8 mouse cellular contexts compared by ENCODE assay signal in genomic region chr2:170154738-170155088, GRCm38 (mm10). TPM values are rescaled to one million over a fixed set of nuclear protein-coding genes. Genes with fewer than 3 reads are reported as not detected.
DNase-seq lines count a peak whose midpoint lies in the region; ATAC-seq and TF ChIP-seq lines count a peak whose summit lies in the region.

No protein-coding gene starts in this region.

- no peaks in the 10 kb centered on the region for H3K27me3 ChIP-seq in heart, embryonic 14.5 days (ENCODE audit: control insufficient read depth, insufficient read depth, low read length)
- no peaks in the 10 kb centered on the region for H3K27me3 ChIP-seq in G1E (ENCODE audit: insufficient read depth, low read length)
- peaks cover 6% of the 10 kb centered on the region; the same call in 1 of the 2 replicates for H3K27me3 ChIP-seq in hindbrain, embryonic 10.5 days (ENCODE audit: insufficient read depth, poor library complexity, severe bottlenecking)
- H3K27me3 ChIP-seq in midbrain, embryonic 10.5 days (ENCODE audit: low read depth, poor library complexity, severe bottlenecking) = peaks cover 32% of the 10 kb centered on the region

- H3K9me3 ChIP-seq in heart, embryonic 14.5 days (ENCODE audit: control insufficient read depth, low read length) = no peaks in the 10 kb centered on the region
- H3K9me3 ChIP-seq in G1E (replicated peaks) = no peaks in the 10 kb centered on the region
- H3K9me3 ChIP-seq in hindbrain, embryonic 10.5 days = no peaks in the 10 kb centered on the region
- no peaks in the 10 kb centered on the region for H3K9me3 ChIP-seq in midbrain, embryonic 10.5 days (replicated peaks)

- no peak for TF ChIP-seq CTCF in G1E (IDR thresholded peaks at IDR 0.05; ENCODE audit: low read depth, low read length)

- no peak for DNase-seq in heart, postnatal 14 days
- DNase-seq in G1E (ENCODE audit: low spot score) = no peak
- DNase-seq in hindbrain, embryonic 10.5 days (ENCODE audit: low spot score) = no peak
- no peak for DNase-seq in midbrain, embryonic 10.5 days (ENCODE audit: low spot score)
- no peak for DNase-seq in left cerebral cortex, adult 9 months (ENCODE audit: low spot score in 2 of 2)
- DNase-seq in embryo, embryonic 9.5 days (ENCODE audit: extremely low spot score) = no peak

- 8% methylated on average over 5 of the region's 5 CpGs for WGBS in heart, embryonic 14.5 days
- 10% methylated on average over 5 of the region's 5 CpGs for WGBS in hindbrain, embryonic 10.5 days
- 15% methylated on average over 5 of the region's 5 CpGs for WGBS in midbrain, embryonic 10.5 days

- H3K4me1 ChIP-seq in heart, embryonic 14.5 days (ENCODE audit: control insufficient read depth in 2 of 2, insufficient read depth in 2 of 2, low read length in 2 of 2) = peaks cover 17 to 34% of the 10 kb centered on the region in 2 experiments
- H3K4me1 ChIP-seq in G1E (ENCODE audit: insufficient read depth, low read depth, low read length) = peaks cover 69% of the 10 kb centered on the region
- H3K4me1 ChIP-seq in hindbrain, embryonic 10.5 days (replicated peaks) = peaks cover 32% of the 10 kb centered on the region
- peaks cover 37% of the 10 kb centered on the region for H3K4me1 ChIP-seq in midbrain, embryonic 10.5 days

- ATAC-seq in heart, embryonic 14.5 days (ENCODE audit: insufficient number of reproducible peaks, insufficient read depth, low FRiP score, low read depth) = no peak
- ATAC-seq in G1E (ENCODE audit: extremely low read depth, insufficient number of reproducible peaks, low FRiP score, poor library complexity, severe bottlenecking) = no peak
- ATAC-seq in erythroid progenitor cell, adult 5-6 weeks (replicated peaks; ENCODE audit: low FRiP score, poor library complexity, severe bottlenecking) = no peak

- H3K4me3 ChIP-seq in heart, embryonic 14.5 days (ENCODE audit: control insufficient read depth in 1 of 2, insufficient read depth in 1 of 2, low read depth in 1 of 2, low read length in 2 of 2) = peak overlapping the region; percentile 42
- peak overlapping the region; percentile 66; the same call in 1 of the 2 replicates for H3K4me3 ChIP-seq in G1E (ENCODE audit: low read depth, low read length)
- peak overlapping the region; percentile 48 for H3K4me3 ChIP-seq in hindbrain, embryonic 10.5 days
- peak overlapping the region; percentile 53 for H3K4me3 ChIP-seq in midbrain, embryonic 10.5 days

- H3K4me2 ChIP-seq in heart, embryonic 14.5 days (ENCODE audit: low read length) = peak overlapping the region; percentile 73

- H3K36me3 ChIP-seq in heart, embryonic 14.5 days (ENCODE audit: control insufficient read depth, insufficient read depth, low read length) = no peaks in the 10 kb centered on the region
- H3K36me3 ChIP-seq in G1E (replicated peaks) = no peaks in the 10 kb centered on the region
- H3K36me3 ChIP-seq in hindbrain, embryonic 10.5 days = no peaks in the 10 kb centered on the region
- no peaks in the 10 kb centered on the region for H3K36me3 ChIP-seq in midbrain, embryonic 10.5 days

- intact Hi-C loops in heart, postnatal 14 days (cut with DNase I) = loop anchor here (2.0 kb wide), 1 partner anchor 38 kb away; no protein-coding TSS in a partner anchor

- H3K27ac ChIP-seq in heart, embryonic 14.5 days (replicated peaks in 1 of 2; ENCODE audit: control insufficient read depth in 1 of 2, insufficient read depth in 1 of 2, low read depth in 2 of 2, low read length in 2 of 2) = peak overlapping the region; percentile 90 to 92
- peak overlapping the region; percentile 47 for H3K27ac ChIP-seq in hindbrain, embryonic 10.5 days
- H3K27ac ChIP-seq in midbrain, embryonic 10.5 days (replicated peaks) = peak overlapping the region; percentile 61; the same call in 1 of the 2 replicates

- H3K9ac ChIP-seq in heart, embryonic 14.5 days (ENCODE audit: low read length) = peak overlapping the region; percentile 66

RNA-seq across cellular contexts. Expression of gene Zfp217, which starts 6.8 kb away (rescaled TPM):
- 3.3 and 3.4 TPM in 2 replicates for polyA plus RNA-seq in heart, embryonic 14.5 days (2014; fragmentation: Nextera tagmentation; extraction: Ambion mirVana)
- 10 to 100 TPM; 14.3 to 17.1 TPM for total RNA-seq in heart, postnatal 14 days (2021)
- total RNA-seq in G1E (2014; fragmentation: Nextera tagmentation) (46.0 and 65.0 TPM in 2 replicates), G1E (2017) (46.1 and 46.2 TPM in 2 replicates)
- polyA plus RNA-seq in G1E (2012) = 18.7 and 22.0 TPM in 2 replicates
- 3.0 TPM in 2 replicates for polyA plus RNA-seq in hindbrain, embryonic 10.5 days (2016; fragmentation: Nextera tagmentation; extraction: Ambion mirVana)
- polyA plus RNA-seq in midbrain, embryonic 10.5 days (2016; fragmentation: Nextera tagmentation; extraction: Ambion mirVana) = 2.8 and 2.9 TPM in 2 replicates
- 19.7 and 20.9 TPM in 2 replicates for total RNA-seq in erythroid progenitor cell, adult 5-6 weeks (2015; ENCODE audit: low replicate concordance)
- total RNA-seq in erythroid progenitor cell, adult 5-6 weeks (2017; ENCODE audit: low replicate concordance) = 25.7 and 33.9 TPM in 2 replicates
